Mouse (Mus musculus) lung, postnatal 10 days (tissue): ENCODE measurements around the gene Enpep.
A peak's percentile ranks its signal among the peaks of the same experiment; 100 is the strongest.

Experiments used
- DNase-seq: peaks from one replicate; pipeline ENCODE4 v3.0.0; 2021

The Enpep gene

DNA sequence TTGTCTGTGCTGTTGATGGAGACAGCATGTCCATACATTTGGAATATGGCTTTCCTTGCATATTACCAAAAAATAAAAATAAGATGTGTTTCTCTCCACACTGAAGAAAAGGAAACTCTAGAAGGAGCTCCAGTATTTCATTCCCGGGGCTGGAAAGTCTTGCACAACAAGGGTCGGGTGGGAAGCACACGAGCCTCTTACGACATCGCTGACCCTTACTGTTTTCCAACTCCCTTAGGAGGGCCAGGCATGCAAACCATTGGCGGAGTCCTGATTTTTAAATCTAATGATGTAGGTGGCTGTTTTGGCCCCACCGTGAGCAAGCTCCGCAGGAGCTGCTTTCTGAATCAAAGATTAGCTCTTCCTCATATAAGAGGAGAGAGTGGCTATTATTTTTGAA lies 20.6 kb downstream of the Enpep start:
- DNase-seq: peak; percentile 36

DNA sequence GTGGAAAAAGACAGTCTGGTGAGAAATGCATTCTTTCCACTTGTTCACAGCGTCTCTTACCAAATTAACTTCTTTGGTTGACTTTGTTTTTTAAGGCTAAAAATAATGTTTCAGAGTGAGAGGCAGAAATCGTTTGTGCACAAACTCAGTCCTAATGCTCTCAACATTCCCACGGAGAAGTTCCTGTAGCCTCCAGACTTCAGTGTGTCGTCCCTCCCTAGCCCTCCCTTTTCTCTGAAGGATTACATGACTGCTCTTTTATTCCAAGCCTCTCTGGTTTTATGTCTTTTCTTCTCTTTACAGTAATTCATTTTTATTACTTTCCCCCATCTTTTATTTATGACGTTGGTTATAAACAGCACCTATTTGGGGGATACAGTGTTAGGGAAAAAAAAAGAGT lies 22.6 kb downstream of the Enpep start:
- no peak for DNase-seq

DNA sequence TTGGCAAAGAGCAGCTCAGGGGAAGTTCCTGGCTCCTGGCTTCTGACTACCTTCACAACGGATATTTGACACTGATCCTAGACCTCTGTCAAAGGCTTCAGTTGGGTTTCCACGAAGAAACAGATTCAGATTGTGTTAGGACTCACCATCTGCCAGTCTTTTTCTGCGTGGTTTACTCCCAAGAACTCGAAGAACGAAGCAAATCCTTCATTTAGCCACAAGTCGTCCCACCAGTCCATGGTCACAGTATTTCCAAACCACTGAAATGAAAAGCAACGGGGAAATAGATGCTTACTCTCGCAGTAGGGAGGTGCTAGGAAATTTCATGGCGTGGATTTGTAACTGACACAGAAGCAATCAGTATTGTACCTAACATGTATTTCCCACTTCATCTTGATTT lies 23.6 kb downstream of the Enpep start:
- DNase-seq: no peak

DNA sequence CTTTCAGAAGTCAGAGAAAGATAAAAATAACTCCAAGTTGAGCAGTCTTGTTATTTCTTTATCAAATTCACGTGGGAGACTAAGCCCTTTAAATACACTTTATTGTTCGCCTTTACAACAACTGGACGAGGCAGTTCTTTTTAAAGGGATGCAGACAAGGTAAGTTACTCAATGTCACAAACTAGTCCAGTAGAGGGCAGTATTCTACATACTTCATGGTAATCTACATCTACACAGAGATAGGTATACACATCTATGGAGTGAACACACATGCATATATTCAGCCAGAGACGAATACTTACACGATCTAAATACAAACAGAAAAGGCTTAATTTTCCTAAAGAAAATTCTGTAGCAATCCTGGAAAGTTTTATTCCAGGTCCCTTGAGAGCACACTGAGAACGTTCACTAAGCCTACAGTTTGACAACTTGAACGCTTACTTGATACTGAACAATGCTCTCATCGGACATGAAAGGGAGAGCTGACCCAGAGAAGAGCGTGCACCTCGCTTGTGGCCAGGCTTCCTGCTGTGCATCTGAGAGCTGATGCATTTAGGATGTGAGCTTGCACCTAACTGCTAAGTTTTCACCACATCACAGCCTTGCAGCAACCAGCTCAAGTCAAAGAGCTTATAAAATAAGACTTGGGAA lies 24.3 kb downstream of the Enpep start:
- peak; percentile 18 for DNase-seq

DNA sequence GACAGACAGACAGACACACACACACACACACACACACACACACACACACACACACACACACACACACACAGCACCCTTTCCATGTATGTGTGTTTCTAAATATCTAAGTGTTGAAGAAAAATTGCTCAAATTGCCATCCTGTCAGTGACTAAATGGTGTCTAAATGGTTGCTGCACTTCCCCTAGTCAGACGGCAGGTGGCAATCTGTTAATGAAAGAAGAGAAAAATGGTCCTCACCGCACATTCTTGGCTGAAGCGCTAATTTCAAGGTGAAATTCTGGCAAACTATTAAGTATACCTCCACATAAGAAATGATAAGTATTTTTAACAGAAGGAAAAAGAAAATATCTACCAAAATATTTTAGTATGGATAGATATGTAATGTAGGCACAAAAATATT lies 28.6 kb downstream of the Enpep start:
- DNase-seq: peak; percentile 48

DNA sequence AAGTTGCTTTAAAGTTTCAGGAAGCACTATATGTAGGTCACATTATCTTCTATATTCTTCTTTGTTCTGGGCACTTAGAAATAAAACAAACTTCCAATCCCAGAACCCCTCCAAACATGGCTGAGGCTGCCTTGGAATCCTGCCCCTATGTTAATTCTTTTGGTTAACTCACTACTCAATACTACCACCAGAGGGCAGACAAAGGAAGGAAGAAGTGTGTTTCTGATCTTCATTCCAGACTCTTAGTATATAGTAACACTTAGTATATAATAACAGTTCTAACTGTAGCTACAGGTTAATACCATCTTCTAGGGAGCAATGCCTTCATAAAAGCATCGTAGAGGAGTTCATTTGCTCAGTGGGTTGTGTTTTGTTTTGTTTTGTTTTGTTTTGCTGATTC lies 32.6 kb downstream of the Enpep start:
- peak; percentile 54 for DNase-seq

DNA sequence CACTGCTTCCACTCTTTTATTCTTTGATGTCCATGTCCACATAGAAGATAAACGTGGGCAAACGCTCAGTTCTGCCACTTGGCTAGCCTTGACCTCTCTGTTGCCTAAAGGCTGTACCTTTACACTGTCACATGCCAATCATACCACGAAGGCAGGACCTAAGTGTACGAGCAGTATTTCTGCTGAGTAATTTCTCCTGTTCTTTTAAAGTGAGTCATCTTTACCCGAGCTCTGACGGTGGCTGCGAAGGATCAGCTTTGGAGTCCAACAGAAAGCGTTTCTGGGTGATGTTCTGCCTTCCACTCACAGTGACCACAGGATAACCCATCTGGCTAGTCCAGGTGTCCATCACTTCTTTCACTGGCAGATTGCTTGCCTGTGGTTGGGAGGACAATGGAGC lies 33.9 kb downstream of the Enpep start:
- DNase-seq: no peak

DNA sequence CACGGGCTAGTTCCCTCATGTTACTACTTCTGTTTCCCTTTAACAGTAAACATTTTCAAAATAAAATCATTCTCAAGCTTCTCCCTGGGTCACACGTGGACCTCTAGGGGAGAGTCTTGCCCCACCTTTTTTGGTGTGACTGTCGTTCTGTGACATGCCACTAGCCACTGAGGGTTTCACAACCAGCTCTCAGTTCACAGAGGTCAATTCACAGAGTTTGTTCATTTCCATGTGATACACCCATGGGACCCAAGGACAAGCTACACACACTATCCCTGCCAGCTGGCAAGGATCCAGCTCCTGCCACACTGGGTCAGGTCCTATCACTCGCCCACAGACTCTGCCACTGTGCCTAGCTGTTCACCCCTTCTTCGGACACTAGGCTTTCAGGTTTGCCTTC lies 35.5 kb downstream of the Enpep start:
- peak; percentile 14 for DNase-seq

DNA sequence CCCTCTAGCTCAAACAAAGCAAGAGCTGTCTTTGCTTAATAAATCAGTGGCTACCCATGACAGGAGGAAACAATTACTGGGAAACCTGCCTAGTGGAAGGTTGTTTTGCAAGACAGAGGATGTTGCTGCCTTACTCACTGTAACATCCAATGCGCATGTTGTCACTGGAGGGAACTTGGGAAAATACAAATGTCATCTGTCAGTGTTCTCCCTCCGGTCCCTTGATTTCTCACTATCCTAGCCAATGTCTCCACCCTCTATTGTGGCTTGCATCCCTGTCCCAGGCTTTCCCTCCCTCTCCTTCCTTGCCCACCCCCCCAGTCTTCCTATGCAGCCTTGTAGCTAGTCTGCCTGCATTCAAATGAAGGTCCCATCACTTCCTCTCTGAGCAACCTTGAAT lies 36.6 kb downstream of the Enpep start:
- DNase-seq: no peak

DNA sequence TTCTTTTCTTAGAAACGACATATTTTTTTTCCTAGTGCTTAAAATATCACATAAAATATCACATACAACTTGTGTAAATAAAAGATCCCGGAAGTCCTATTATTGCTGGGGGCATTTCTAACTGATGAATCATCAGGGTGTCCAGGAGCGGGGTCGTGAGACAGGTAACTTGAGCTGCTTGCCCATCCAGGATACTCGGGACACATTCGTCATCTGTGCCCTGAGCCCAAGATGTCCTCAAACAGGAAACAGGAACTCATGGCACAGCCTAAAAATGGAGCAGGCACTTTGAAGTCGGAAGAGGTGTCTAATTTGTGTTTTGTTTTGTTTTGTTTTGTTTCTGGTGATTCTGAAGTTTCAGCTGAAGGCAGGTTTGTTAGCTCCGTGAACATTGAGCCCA lies 43.0 kb downstream of the Enpep start:
- no peak for DNase-seq

DNA sequence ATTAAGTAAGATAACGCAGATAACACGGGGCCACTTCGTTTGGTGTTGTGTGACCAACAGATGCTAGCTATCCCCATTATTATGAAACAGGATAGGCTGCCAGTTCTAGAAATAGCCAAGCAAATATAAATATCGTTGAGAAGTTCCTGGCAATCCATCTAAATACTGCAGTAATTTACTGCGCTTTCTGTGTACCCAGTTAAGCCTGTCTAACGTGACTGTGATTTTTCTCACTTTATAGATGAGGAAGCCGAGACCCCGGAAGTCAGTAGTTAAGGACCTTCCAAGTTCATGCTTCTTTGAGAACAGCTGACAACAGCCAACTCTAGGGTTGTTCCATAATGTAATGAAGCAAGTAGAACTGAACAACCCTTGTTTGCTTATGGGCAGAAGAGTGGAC lies 45.4 kb downstream of the Enpep start:
- DNase-seq: no peak

DNA sequence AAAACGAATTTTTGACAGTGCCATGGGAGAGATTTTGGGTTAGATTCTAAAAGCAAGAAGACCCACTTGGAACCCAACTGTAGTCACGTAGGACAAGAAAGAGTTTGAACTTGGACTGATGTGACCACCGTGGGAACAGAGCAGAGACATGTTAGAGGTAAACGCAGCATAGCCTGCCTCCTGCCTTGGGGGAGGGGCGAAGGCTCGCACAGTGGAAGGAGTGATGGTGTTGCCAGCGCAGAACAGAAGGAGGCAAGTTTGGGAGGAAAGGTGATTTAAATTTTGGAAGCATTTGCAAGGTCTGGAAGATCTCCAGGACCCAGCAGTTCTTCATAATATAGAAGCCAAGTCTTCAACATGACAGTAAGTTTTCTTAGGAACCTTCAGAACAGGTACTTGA lies 46.1 kb downstream of the Enpep start:
- DNase-seq: no peak

DNA sequence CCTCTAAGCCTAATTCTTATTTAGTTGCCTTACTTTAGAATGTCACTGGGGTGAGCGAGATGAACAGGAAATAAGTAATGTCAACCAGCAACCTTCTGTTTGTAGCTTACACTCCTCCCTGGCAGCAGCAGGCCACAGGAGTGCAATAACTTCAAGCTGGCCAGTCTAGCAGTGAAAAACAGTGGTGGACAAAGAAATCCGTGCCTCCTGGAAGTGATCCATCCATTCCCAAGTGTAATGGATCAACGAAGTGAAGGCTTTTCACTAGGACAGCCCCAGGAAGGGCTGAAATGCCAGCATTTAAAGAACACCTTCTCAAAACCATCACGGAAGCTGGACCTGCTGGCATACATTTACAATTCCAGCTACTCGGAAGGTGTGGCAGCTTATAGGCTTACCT lies 48.2 kb downstream of the Enpep start:
- no peak for DNase-seq

DNA sequence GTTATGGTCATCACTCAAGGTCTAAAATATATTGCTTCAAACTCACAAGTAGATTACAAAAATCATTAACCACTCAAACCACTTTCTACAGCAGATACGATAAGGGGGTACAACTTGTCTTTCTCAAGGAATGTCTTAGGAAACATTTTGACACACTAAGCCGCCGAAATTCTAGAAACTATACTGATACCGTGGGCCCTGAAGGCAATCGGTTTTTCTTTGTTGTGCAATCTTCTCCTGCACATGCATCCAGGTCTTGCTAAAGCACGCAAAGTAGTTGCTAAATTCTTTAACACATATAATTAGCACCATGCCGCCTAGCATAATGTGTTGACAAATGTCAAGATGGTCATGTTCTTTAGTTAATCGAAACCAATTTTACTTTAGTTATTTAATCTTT lies 53.1 kb downstream of the Enpep start:
- no peak for DNase-seq

DNA sequence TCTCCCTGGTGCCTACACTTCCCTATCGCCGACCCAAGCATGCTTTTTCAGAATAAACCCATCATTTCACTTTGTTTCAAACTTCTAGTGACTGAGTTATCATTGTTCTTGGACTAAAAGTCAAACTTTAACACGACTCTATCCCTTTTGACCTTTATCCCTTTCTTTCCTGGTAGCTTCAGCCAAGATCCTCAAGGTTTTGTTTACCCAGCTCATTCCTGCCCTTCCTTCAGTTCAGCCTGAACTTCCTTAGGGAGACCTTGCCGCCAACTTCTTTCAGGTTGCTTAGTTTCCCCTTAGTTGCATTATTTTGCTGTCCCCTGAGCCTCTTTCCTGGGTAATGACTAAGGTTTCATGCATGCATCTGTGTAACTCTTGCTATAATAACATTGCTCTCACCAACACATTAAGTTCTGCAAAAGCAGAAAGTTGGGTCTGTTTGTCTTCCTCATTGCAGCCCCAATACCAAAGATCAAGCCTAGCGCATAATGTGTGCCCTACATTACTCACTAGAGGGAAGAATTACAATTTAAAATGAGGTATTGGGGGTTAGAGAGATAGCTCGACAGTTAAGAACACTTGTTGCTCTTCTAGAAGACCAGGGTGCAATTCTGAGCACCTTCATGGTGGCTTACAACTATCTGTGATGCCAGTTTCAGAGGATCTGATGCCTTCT lies 59.2 kb downstream of the Enpep start:
- no peak for DNase-seq

DNA sequence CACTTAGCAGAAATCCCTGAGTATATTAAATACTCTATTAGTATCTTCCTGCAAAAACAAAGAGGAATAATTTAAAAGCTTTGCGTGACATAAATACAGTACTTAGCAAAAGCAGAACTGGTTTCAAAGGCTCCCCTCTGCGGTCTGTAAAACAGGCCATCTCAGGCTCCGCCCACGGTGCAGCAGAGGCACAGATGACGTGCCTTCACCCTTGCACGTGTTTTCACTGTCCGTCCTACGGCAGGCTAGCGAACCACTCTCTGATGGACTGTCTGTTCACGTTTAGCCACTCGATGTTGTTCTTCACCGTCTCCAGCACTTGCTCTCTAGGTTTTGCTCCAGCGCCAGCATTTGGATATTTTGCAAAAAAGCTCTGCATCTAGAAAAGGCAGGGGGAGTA lies 62.5 kb downstream of the Enpep start:
- peak; percentile 10 for DNase-seq

DNA sequence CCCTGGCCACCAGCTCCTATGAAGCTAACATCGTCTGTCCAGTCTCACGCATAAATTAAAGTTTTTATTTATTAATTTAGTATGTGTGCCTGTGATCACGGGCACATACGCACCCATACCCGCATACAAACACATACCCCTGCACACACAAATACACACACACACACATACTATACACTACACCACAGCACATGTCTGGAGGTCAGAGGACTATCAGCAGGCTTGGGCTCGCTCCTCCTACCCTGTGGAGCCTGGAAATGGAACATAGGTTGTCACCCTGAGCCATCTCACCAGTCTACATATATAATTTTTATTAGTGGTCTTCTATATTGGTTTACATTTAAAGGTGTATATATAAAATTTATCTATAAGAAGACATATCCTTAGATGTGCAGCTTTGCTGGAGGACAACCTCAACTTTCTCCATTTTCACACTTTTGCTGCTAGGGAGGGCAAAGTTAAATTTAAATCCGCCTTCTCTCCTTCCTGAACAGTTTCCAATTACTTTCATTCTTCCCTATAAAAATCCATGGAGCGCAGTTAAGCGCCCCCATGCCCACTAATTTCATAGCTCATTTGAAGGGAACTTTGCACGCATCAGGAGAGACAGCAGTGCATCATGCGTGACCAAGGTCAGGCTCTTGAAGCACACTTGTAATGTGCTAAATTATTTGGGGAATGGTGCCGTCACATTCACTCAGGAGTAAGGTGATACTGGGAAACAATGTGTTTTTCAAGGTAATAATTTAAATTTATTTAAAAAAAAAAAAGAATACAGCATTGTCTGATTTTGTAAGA lies 63.4 kb downstream of the Enpep start:
- no peak for DNase-seq

DNA sequence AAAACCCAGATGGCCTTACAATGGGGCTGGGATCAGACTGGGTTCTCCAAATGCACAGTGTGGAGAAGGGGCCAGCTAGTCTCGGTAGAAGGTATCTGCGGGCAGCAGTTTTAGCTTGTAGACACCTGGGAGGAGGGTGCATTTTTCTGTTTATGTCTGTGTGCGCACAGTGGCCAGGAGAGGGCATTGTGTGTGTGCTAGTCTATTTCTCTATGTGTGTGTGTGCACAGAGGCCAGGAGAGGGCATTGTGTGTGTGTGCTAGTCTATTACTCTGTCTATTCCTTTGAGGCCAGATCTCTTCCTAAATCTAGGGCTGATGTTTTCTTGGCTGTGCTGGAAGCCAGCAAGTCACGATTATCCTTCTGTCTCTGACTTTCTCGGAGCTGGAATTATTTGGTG lies 74.0 kb downstream of the Enpep start:
- DNase-seq: no peak

DNA sequence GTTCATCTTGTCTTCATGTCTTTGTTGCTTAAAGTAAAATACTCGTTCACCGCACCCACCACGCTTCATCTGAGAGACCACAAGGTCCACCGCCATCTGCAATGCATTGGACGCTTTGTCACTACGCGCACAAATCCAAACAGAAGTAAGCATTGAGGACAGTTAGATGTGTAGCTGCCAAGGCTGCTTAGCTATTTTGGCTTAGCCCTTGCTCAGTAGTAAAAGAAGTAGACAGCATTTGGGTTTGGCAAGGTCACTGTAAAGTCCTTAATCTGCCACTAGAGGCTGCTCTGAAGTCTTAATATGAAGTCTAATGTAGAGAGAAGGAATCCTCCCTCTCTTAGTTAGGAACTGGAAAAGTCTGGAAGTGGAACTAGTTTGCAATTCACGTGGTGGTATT lies 75.8 kb downstream of the Enpep start:
- peak; percentile 32 for DNase-seq

DNA sequence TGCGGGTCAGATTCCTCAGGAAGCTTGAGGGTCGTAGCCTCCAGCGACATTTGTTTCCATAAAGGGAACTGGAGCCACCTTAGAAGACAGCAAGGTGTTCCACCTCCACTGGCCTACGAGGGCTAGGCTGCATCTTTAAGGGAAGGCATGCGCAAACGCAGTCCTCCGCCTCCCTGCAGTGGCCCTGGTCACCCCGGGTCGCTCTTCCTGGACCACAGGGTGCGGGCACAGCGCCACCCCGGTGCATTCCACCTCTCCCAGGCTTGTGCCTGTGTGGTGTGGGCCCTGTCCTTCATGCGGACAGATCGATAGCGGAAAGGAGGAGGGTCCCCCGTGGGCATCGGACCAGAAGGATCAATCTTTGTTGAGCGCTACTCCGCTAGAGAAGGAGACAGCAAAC lies 76.2 kb downstream of the Enpep start:
- no peak for DNase-seq

DNA sequence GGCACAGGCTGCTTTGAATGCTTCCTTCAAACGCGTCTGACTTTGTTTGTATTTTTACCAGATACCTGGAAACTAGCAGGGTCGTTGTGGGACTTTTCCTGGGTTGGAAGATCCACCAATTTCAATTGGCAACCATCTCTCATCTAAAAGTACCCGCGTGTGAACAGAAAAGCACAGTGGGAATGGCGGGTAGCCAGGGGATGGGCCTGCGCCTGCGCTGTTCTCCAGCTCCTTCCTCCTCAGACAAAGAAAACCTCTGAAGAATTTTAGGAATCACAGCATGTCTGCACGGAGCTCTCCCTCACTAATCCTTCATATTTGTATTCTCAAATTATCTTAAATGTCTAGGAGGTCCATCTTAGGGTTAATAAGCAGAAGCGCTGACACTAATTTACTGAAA lies 78.3 kb downstream of the Enpep start:
- DNase-seq: no peak

DNA sequence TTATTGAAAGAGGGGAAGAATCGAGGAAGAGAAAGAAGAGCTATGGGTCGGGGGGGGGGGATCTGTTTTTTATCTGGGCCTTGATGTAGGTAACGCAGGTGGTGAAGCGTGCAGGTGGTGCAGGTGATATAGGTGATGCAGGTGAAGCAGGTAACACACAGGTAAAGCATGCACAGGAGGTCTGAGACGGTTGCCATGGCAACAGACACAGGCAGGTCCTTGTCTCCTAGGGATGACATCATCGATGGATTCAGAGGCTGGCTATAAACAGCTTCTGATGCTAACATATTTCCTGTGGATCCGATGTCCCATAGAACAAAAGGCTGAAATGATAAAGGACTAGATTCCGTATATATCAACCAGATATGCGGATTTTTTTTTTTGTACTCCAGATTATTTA lies 81.5 kb downstream of the Enpep start:
- no peak for DNase-seq

DNA sequence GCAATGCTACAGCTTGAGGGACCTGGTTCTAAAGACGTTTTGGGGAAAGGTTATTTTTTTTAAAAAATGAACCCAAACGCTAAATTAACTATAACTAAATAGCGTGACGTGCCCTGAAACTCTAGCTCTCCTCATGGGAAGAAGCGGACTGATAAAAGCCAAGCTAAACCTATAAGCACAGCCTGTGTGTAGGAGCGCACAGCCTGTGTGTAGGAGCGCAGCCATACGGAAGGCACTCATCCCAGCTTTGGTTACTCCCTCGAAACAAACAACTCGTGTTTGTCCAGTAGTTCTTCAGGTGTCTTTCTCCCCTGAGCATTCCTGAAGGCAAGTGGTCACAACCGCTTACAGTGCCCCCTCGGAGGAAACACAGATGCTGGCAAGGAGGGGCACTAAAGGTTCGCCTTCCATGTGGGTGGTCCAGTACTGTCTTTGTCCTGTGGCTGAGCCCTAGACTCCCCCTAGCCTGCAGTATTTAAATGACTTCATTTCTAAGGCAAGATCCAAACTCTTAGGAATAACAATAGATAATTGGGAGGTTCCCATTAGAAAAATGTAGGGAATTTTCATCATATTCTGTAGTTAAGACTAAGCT lies 93.8 kb downstream of the Enpep start:
- DNase-seq: no peak

DNA sequence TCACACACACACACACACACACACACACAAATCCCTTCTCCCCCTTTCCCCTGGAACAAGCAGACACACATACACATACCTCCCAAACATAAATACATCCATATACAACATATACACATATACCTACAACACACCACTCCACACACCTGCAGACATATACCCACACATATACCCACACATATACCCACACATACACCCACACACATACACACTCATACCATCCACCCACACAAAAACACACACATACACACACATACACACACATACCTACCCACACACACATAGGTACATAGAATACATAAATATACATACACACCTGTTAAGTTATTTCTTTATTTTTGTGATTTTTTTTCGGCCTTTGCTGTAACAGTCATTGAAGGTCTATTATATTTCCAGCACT lies 94.5 kb downstream of the Enpep start:
- no peak for DNase-seq
